7 mouse cellular contexts compared by ENCODE assay signal in the genomic region with DNA sequence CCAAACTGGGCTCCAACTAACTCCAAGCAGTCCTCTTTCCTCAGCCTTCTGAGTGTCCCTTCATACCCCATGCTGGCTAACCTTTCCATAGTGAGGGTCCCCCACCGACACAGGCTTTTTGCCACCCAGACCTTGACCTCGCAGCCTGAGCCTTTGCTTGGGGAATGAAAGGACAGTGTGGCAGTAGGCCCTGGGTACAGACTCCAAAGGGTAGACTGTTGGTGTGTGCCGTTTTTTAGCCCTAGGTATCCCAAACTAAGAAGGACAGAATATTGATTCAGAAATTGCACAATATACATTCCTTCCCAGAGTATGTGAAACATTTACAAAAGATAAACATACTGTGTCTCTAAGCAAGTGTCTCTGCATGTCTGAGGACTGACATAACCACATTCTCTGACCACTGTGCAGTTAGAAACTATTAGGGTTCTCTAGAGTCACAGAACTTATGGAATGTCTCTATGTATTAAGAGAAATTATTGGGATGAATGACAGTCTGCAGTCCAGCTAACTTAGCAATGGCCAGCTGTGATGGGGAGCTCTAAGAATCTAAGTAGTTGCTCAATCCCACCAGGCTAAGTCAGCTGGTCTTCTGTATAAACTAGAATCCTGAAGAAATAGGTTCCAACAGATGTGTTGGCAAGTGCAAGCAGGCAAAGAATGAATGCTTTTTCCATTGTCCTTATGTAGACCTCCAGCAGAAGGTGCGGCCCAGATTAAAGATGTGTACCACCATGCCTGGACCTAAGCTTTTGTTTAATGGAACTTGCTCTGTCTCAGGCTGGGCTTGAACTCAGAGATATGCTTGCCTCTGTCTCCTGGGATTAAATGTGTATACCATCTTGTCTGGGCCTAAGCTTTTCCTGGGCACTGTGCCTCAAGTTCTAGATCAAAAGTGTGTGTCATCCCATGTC. TPM values are rescaled to one million over a fixed set of nuclear protein-coding genes. Genes with fewer than 3 reads are reported as not detected.
DNase-seq lines count a peak whose midpoint lies in the region; ATAC-seq and TF ChIP-seq lines count a peak whose summit lies in the region.

No protein-coding gene starts in this region.

- TF ChIP-seq POLR2A in cortical plate, adult 2 months (IDR thresholded peaks at IDR 0.05; ENCODE audit: extremely low read depth, insufficient read depth, low read length), result no peak

- H3K27me3 ChIP-seq in lung, embryonic 14.5 days (ENCODE audit: insufficient read depth, low read length), result no peaks in the 10 kb centered on the region
- H3K27me3 ChIP-seq in hindbrain, embryonic 12.5 days, result no peaks in the 10 kb centered on the region

- no peak for TF ChIP-seq CTCF in lung, embryonic 14.5 days (IDR thresholded peaks at IDR 0.05; ENCODE audit: low read depth)
- no peak for TF ChIP-seq CTCF in cortical plate, adult 2 months (IDR thresholded peaks at IDR 0.05; ENCODE audit: extremely low read depth, insufficient read depth, low read length)

- DNase-seq in lung, embryonic 14.5 days, result peak; percentile 33
- DNase-seq in lung, adult 18-20 months, result no peak
- no peak for DNase-seq in layer of hippocampus, adult 9-10 months (ENCODE audit: low spot score)
- no peak for DNase-seq in MN1 (ENCODE audit: low spot score)

- peak overlapping the region; percentile 67 for H3K4me2 ChIP-seq in lung, embryonic 14.5 days
- peak overlapping the region; percentile 82 for H3K4me2 ChIP-seq in hindbrain, embryonic 12.5 days (replicated peaks)

- H3K9me3 ChIP-seq in lung, embryonic 14.5 days (ENCODE audit: low read depth, low read length), result no peaks in the 10 kb centered on the region
- H3K9me3 ChIP-seq in hindbrain, embryonic 12.5 days (replicated peaks), result no peaks in the 10 kb centered on the region

- H3K79me2 ChIP-seq in macrophage (ENCODE audit: inconsistent target), result peaks cover 37% of the 10 kb centered on the region

- peak overlapping the region; percentile 94 for H3K9ac ChIP-seq in lung, embryonic 14.5 days
- peak overlapping the region; percentile 43 for H3K9ac ChIP-seq in hindbrain, embryonic 12.5 days

- H3K27ac ChIP-seq in lung, embryonic 14.5 days (ENCODE audit: low read depth), result peak overlapping the region; percentile 91
- peak overlapping the region; percentile 24; the same call in 1 of the 2 replicates for H3K27ac ChIP-seq in cortical plate, adult 2 months (ENCODE audit: insufficient read depth, low read length)
- H3K27ac ChIP-seq in hindbrain, embryonic 12.5 days, result peak overlapping the region; percentile 62; the same call in 1 of the 2 replicates
- H3K27ac ChIP-seq in macrophage, result peak overlapping the region; percentile 86

- 35% methylated on average over 4 of the region's 4 CpGs for WGBS in lung, embryonic 14.5 days
- WGBS in hindbrain, embryonic 12.5 days, result 40% methylated on average over 4 of the region's 4 CpGs
- WGBS in macrophage (ENCODE audit: missing documents), result 40% methylated on average over 4 of the region's 4 CpGs

- H3K4me3 ChIP-seq in lung, embryonic 14.5 days (ENCODE audit: low read depth, low read length), result peak overlapping the region; percentile 93
- peak overlapping the region; percentile 60 for H3K4me3 ChIP-seq in cortical plate, adult 2 months (ENCODE audit: insufficient read depth, low read length)
- peak overlapping the region; percentile 98 for H3K4me3 ChIP-seq in hindbrain, embryonic 12.5 days
- peak overlapping the region; percentile 80 for H3K4me3 ChIP-seq in macrophage (ENCODE audit: inconsistent target)

- 0 out of 2 replicates have a peak, but pooled peaks cover 3% of the 10 kb centered on the region for H3K4me1 ChIP-seq in lung, embryonic 14.5 days (ENCODE audit: insufficient read depth)
- peaks cover 4% of the 10 kb centered on the region for H3K4me1 ChIP-seq in cortical plate, adult 2 months (ENCODE audit: control insufficient read depth, insufficient read depth, low read length)
- peaks cover 19% of the 10 kb centered on the region for H3K4me1 ChIP-seq in hindbrain, embryonic 12.5 days

- peak; percentile 68 for ATAC-seq in lung, embryonic 14.5 days (ENCODE audit: insufficient read depth)
- peak; percentile 64 for ATAC-seq in hindbrain, embryonic 12.5 days (ENCODE audit: low FRiP score)

- H3K36me3 ChIP-seq in lung, embryonic 14.5 days (ENCODE audit: insufficient read depth), result no peaks in the 10 kb centered on the region
- H3K36me3 ChIP-seq in hindbrain, embryonic 12.5 days, result no peaks in the 10 kb centered on the region
- H3K36me3 ChIP-seq in macrophage (ENCODE audit: inconsistent target), result no peaks in the 10 kb centered on the region

RNA-seq across cellular contexts. Expression of a gene that starts 0.8 kb away (rescaled TPM):
- 29.3 and 30.8 TPM in 2 replicates for polyA plus RNA-seq in lung, embryonic 14.5 days (2014; fragmentation: Nextera tagmentation; extraction: Ambion mirVana)
- polyA plus RNA-seq in cortical plate, adult 2 months (2012; rRNA removed), result 20.9 and 22.5 TPM in 2 replicates
- polyA plus RNA-seq in hindbrain, embryonic 12.5 days (2016; fragmentation: Nextera tagmentation; extraction: Ambion mirVana), result 35.7 and 41.7 TPM in 2 replicates
- 100 to 1,000 TPM; 110 to 288 (median 150) TPM for total RNA-seq in macrophage (2018; cell fraction: chromatin; rRNA removed)
- 100 to 1,000 TPM in 12 of 26 experiments, 10 to 100 TPM in 14; 64.5 to 115 (median 87.7) TPM for total RNA-seq in macrophage (2018; cell fraction: cytosol; rRNA removed)
- 100 to 1,000 TPM in 16 of 26 experiments, 10 to 100 TPM in 10; 75.3 to 234 (median 109) TPM for total RNA-seq in macrophage (2018; cell fraction: nucleus; rRNA removed)
- polyA plus RNA-seq in macrophage (2018), result 52.9 to 82.4 TPM (median 63.5 TPM) in 3 replicates

Comparison
In these comparisons a context has a peak if more than half of its experiments do, and no peak if none do; other contexts are left out.
1. H3K27ac ChIP-seq: peak in every context shown above with its lines; median percentile 91 in lung, embryonic 14.5 days; 86 in macrophage; 62 in hindbrain, embryonic 12.5 days; 24 in cortical plate, adult 2 months.